Comparison of ENCODE assay signal across 25 mouse cellular contexts in the genomic region with DNA sequence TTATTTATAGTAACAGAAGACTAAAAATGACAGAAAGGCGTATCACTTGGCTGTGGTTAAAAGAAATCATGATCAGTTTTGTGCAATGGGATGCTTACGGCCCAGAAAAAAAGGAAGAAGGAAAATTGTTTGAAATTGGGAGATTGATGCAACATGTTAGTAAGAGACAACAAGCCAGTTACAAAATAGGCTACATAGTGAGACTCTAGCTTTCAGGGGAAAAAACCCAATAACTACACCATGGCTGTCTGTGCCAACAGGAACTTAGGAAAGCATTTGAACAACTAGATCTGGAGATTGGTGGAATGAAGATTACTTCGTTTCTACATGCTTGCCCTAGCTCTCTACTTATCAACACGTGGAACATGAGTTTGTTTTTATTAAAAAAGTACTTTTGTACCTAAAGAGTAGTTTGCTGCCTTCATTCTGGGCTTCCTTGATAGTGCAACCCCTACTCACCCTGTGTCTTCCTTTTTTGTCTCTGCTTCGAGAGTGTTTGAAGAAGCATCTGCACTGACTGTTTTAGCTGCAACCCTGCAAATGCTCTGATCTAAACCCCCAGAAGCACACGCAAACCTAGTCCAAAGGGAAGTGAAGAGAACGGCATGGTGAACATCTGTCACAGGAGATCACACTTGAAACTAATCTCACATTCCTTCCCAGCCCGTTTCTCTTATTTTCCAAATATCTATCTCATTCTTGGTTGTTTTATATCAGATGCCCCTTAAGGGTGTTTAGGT. TPM values are rescaled to one million over a fixed set of nuclear protein-coding genes. Genes with fewer than 3 reads are reported as not detected.
DNase-seq lines count a peak whose midpoint lies in the region; ATAC-seq and TF ChIP-seq lines count a peak whose summit lies in the region.
"Had no signal": no experiment of that assay in that cellular context is flagged by ENCODE, and none has a peak within 500 bp of the region (broad histone marks: within the 10 kb centered on the region; RNA-seq: fewer than 3 reads in every experiment).

No protein-coding gene starts in this region.

- H3K4me2 ChIP-seq in lung, postnatal 0 days (replicated peaks; ENCODE audit: low read depth, low read length), result no peak overlapping the region
- H3K4me2 ChIP-seq: embryonic facial prominence, embryonic 13.5 days; embryonic facial prominence, embryonic 15.5 days; forebrain, embryonic 12.5 days had no signal

- no peak for TF ChIP-seq EP300 in lung, postnatal 0 days (IDR thresholded peaks at IDR 0.05)

- peak; percentile 21 for DNase-seq in lung, postnatal 0 days (ENCODE audit: low spot score)
- no peak for DNase-seq in lung, adult 2 months
- peak; percentile 49 for DNase-seq in 416B (ENCODE audit: low read depth)
- no peak for DNase-seq in layer of hippocampus, adult 8-10 months (ENCODE audit: low spot score in 2 of 2)
- DNase-seq in left cerebral cortex, adult 2 months (ENCODE audit: extremely low spot score in 1 of 2, low spot score in 2 of 2), result no peak
- DNase-seq in right cerebral cortex, adult 18-20 months, result no peak
- DNase-seq: adrenal gland, adult 2 months; adrenal gland, postnatal 10 days; adrenal gland, postnatal 25 days; cerebellum, adult 11 months; cerebellum, adult 18-20 months; cerebellum, adult 8-10 months; cerebellum, adult 9-11 months; cerebellum, postnatal 14 days; cerebellum, postnatal 36 days; embryo, embryonic 11 days had no signal

- H3K9me3 ChIP-seq in lung, postnatal 0 days (ENCODE audit: low read length), result no peaks in the 10 kb centered on the region
- H3K9me3 ChIP-seq: embryonic facial prominence, embryonic 13.5 days; embryonic facial prominence, embryonic 15.5 days; forebrain, embryonic 10.5 days; forebrain, embryonic 12.5 days had no signal

- no peaks in the 10 kb centered on the region for H3K36me3 ChIP-seq in lung, postnatal 0 days (ENCODE audit: insufficient read depth, low read length)
- H3K36me3 ChIP-seq: embryonic facial prominence, embryonic 13.5 days; embryonic facial prominence, embryonic 15.5 days; forebrain, embryonic 10.5 days; forebrain, embryonic 12.5 days had no signal

- no peak for ATAC-seq in lung, postnatal 0 days
- ATAC-seq in granulocyte monocyte progenitor cell, adult 5-6 weeks (replicated peaks; ENCODE audit: poor library complexity, severe bottlenecking), result peak; percentile 95
- peak; percentile 95 for ATAC-seq in megakaryocyte progenitor cell, adult 5-6 weeks (replicated peaks; ENCODE audit: poor library complexity)
- ATAC-seq: forebrain, embryonic 14.5 days; forebrain, embryonic 16.5 days had no signal

- intact Hi-C loops in left cerebral cortex, adult 2 months (cut with DNase I), result no loop called here

- no peak overlapping the region for H3K4me3 ChIP-seq in lung, postnatal 0 days (ENCODE audit: low read depth, low read length)
- no peak overlapping the region for H3K4me3 ChIP-seq in lung, adult 2 months (replicated peaks; ENCODE audit: extremely low read depth, low read depth, low read length)
- no peak overlapping the region for H3K4me3 ChIP-seq in left cerebral cortex, adult 2 months
- H3K4me3 ChIP-seq: embryonic facial prominence, embryonic 13.5 days; embryonic facial prominence, embryonic 15.5 days; erythroblast, embryonic 14.5 days; forebrain, embryonic 10.5 days; forebrain, embryonic 12.5 days had no signal

- H3K9ac ChIP-seq in lung, postnatal 0 days (replicated peaks; ENCODE audit: low read depth), result no peak overlapping the region
- H3K9ac ChIP-seq: embryonic facial prominence, embryonic 13.5 days; embryonic facial prominence, embryonic 15.5 days; forebrain, embryonic 12.5 days had no signal

- no peak for TF ChIP-seq CTCF in lung, postnatal 0 days (IDR thresholded peaks at IDR 0.05)
- no peak for TF ChIP-seq CTCF in lung, adult 2 months (IDR thresholded peaks at IDR 0.05; ENCODE audit: insufficient read depth, low read length)
- TF ChIP-seq CTCF in left cerebral cortex, adult 2 months (IDR thresholded peaks at IDR 0.05), result no peak

- 62% methylated on average over 8 of the region's 8 CpGs for WGBS in lung, postnatal 0 days
- 63% methylated on average over 8 of the region's 8 CpGs for WGBS in lung, adult 2 months

- H3K27ac ChIP-seq in lung, postnatal 0 days (ENCODE audit: low read length), result no peak overlapping the region
- H3K27ac ChIP-seq in left cerebral cortex, adult 2 months, result no peak overlapping the region
- H3K27ac ChIP-seq: forebrain, embryonic 10.5 days; forebrain, embryonic 12.5 days had no signal

- no peaks in the 10 kb centered on the region for H3K4me1 ChIP-seq in lung, postnatal 0 days (ENCODE audit: insufficient read depth, low read depth, low read length)
- H3K4me1 ChIP-seq in lung, adult 2 months (ENCODE audit: control insufficient read depth, insufficient read depth, low read length), result no peaks in the 10 kb centered on the region
- H3K4me1 ChIP-seq: embryonic facial prominence, embryonic 13.5 days; embryonic facial prominence, embryonic 15.5 days; forebrain, embryonic 10.5 days; forebrain, embryonic 12.5 days had no signal

- no peak for TF ChIP-seq POLR2A in lung, adult 2 months (IDR thresholded peaks at IDR 0.05; ENCODE audit: borderline replicate concordance, extremely low read depth, low read depth, low read length)

- no peaks in the 10 kb centered on the region for H3K27me3 ChIP-seq in lung, postnatal 0 days (replicated peaks; ENCODE audit: insufficient read depth, low read length)
- H3K27me3 ChIP-seq: embryonic facial prominence, embryonic 15.5 days had no signal

RNA-seq across cellular contexts. Expression of a gene that starts 56.6 kb away (rescaled TPM):
- polyA plus RNA-seq in lung, postnatal 0 days (2015; fragmentation: Nextera tagmentation; extraction: Ambion mirVana), result 18.8 and 18.9 TPM in 2 replicates
- polyA plus RNA-seq in lung, adult 2 months (2012; rRNA removed), result 6.6 and 6.8 TPM in 2 replicates
- 30.7 and 33.7 TPM in 2 replicates for total RNA-seq in granulocyte monocyte progenitor cell, adult 5-6 weeks (2014; fragmentation: Nextera tagmentation)
- total RNA-seq in granulocyte monocyte progenitor cell, adult 5-6 weeks (2017), result 34.1 and 37.2 TPM in 2 replicates
- total RNA-seq in megakaryocyte progenitor cell, adult 5-6 weeks (2015), result 36.3 and 41.6 TPM in 2 replicates
- total RNA-seq in megakaryocyte progenitor cell, adult 5-6 weeks (2017), result 36.1 and 37.6 TPM in 2 replicates
- 10 to 100 TPM; 19.4 to 23.5 (median 20.6) TPM for total RNA-seq in layer of hippocampus, adult 8-10 months (2022)
- total RNA-seq in left cerebral cortex, adult 2 months (2021), result 10 to 100 TPM; 24.0 to 24.4 TPM

Comparison
In these comparisons a context has a peak if more than half of its experiments do, and no peak if none do; other contexts are left out.
1. DNase-seq: peak in lung, postnatal 0 days (single experiment) and 416B (single experiment); none in lung, adult 2 months (single experiment), layer of hippocampus, adult 8-10 months (0 of 2), left cerebral cortex, adult 2 months (0 of 2) and right cerebral cortex, adult 18-20 months (single experiment).